Mouse (Mus musculus): ENCODE results near the gene Thumpd2. TPM values are rescaled to one million over a fixed set of nuclear protein-coding genes. Genes with fewer than 3 reads are reported as not detected.

The Thumpd2 gene
- polyA plus RNA-seq, 1 experiment from 2014 or later, result 17.9 TPM

GRCm38 (mm10) chr17:81056035-81056434, 8.8 kb downstream of the Thumpd2 start:
- H3K36me3 ChIP-seq, result peaks cover 27% of the 10 kb centered on the region
- no peaks in the 10 kb centered on the region for H3K4me1 ChIP-seq
- H3K9me3 ChIP-seq, result no peaks in the 10 kb centered on the region
- no peaks in the 10 kb centered on the region for H3K27me3 ChIP-seq
- ATAC-seq (ENCODE audit: insufficient number of reproducible peaks, insufficient read depth, low FRiP score, low TSS enrichment), result no peak
- no peak overlapping the region for H3K9ac ChIP-seq
- H3K27ac ChIP-seq, result no peak overlapping the region
- no peak overlapping the region for H3K4me3 ChIP-seq
- no peak overlapping the region for H3K4me2 ChIP-seq (replicated peaks)
- 72% methylated on average over 3 of the region's 3 CpGs for WGBS

DNA sequence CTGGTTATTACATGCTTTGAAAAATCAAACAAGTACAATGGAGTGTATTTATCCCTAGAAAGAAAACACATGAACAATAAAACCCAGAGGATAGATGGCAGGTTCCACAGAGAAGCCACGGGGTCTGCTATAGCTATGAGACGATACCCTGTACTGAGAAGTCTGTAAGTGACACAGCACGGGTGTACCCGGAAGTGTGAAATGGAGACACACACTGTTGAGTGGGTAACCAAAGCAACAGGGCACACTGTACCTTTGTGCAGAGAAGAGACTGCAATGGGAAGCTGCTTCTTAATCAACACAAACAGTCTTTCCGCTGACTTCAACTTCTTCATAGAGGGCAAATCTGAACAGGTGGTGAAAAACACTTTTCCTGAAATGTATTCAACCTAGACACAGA, 9.4 kb downstream of the Thumpd2 start:
- Histone ChIP-seq H3K4me1 (no peaks in the 10 kb centered on the region), H3K9ac (no peak overlapping the region), H3K4me3 (no peak overlapping the region), H3K36me3 (peaks cover 27% of the 10 kb centered on the region), H3K27ac (no peak overlapping the region), H3K27me3 (no peaks in the 10 kb centered on the region), H3K4me2 (replicated peaks) (no peak overlapping the region), H3K9me3 (no peaks in the 10 kb centered on the region)
- WGBS, result 92% methylated on average over 5 of the region's 5 CpGs
- ATAC-seq (ENCODE audit: insufficient number of reproducible peaks, insufficient read depth, low FRiP score, low TSS enrichment), result no peak

DNA sequence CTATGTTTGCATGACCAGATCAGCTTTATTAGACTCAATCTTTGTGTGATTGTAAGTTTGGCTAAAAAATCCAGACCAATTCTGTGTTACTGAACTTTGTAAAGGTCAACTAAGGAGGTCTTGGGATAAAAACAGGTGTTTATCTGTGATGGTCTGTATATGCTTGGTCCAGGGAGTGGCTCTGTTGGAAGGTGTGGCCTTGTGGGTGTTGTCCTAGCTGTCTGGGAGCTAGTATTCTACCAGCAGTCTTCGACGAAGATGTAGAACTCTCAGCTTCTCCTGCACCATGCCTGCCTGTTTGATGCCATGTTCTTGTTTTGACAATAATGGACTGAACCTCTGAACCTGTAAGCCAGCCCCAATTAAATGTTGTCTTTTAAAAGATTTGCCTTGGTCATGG, 11.6 kb downstream of the Thumpd2 start:
- WGBS, result 97% methylated on average over 2 of the region's 2 CpGs
- peaks cover 40% of the 10 kb centered on the region for H3K36me3 ChIP-seq

GRCm38 (mm10) chr17:81047930-81048564, 16.8 kb downstream of the Thumpd2 start:
- Histone ChIP-seq H3K9me3 (no peaks in the 10 kb centered on the region), H3K4me1 (peaks cover 7% of the 10 kb centered on the region), H3K36me3 (peaks cover 39% of the 10 kb centered on the region), H3K27me3 (no peaks in the 10 kb centered on the region), H3K9ac (no peak overlapping the region), H3K27ac (0 out of 2 replicates have a peak overlapping the region, but pooled peaks have one; percentile 1), H3K4me3 (no peak overlapping the region), H3K4me2 (replicated peaks) (no peak overlapping the region)
- 50% methylated on average over 7 of the region's 7 CpGs for WGBS
- no peak for ATAC-seq (ENCODE audit: insufficient number of reproducible peaks, insufficient read depth, low FRiP score, low TSS enrichment)

More for the DNA sequence above, 11.6 kb downstream of the Thumpd2 start:
- ATAC-seq (ENCODE audit: insufficient number of reproducible peaks, insufficient read depth, low FRiP score, low TSS enrichment), result no peak
- H3K27me3 ChIP-seq, result no peaks in the 10 kb centered on the region
- no peak overlapping the region for H3K27ac ChIP-seq
- peaks cover 4% of the 10 kb centered on the region for H3K4me1 ChIP-seq
- H3K9ac ChIP-seq, result no peak overlapping the region
- no peaks in the 10 kb centered on the region for H3K9me3 ChIP-seq
- H3K4me3 ChIP-seq, result no peak overlapping the region
- no peak overlapping the region for H3K4me2 ChIP-seq (replicated peaks)

GRCm38 (mm10) chr17:81045525-81046150, 19.2 kb downstream of the Thumpd2 start:
- Histone ChIP-seq H3K36me3 (peaks cover 42% of the 10 kb centered on the region), H3K4me2 (replicated peaks) (no peak overlapping the region), H3K9me3 (no peaks in the 10 kb centered on the region), H3K4me3 (no peak overlapping the region), H3K27ac (no peak overlapping the region), H3K27me3 (no peaks in the 10 kb centered on the region), H3K9ac (no peak overlapping the region), H3K4me1 (peaks cover 7% of the 10 kb centered on the region)
- ATAC-seq (ENCODE audit: insufficient number of reproducible peaks, insufficient read depth, low FRiP score, low TSS enrichment), result no peak
- 89% methylated on average over 9 of the region's 9 CpGs for WGBS

DNA sequence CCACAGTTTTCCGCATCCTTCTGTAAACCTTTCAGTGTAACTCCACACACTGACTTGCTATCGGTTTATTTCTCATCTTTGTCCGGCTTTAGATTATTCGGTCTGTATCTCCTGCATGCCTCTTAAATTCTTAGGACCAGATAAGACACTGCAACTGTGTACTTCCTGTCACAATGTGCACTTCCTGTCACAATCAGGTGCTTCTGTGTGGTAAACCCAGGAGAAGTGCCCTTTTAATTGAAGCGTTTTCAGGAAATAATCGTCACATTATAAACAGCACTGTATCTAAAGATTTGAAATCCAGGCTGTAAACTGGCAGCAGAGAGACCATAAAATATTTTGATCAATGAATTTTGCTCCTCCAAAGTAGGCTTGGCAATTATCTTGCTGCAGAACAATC, 19.8 kb downstream of the Thumpd2 start:
- peaks cover 42% of the 10 kb centered on the region for H3K36me3 ChIP-seq

GRCm38 (mm10) chr17:81044356-81044755, 20.5 kb downstream of the Thumpd2 start:
- H3K36me3 ChIP-seq, result peaks cover 42% of the 10 kb centered on the region
- H3K4me1 ChIP-seq, result peaks cover 7% of the 10 kb centered on the region
- WGBS, result 83% methylated on average over 3 of the region's 3 CpGs
- ATAC-seq (ENCODE audit: insufficient number of reproducible peaks, insufficient read depth, low FRiP score, low TSS enrichment), result no peak
- H3K27ac ChIP-seq, result no peak overlapping the region
- H3K9ac ChIP-seq, result no peak overlapping the region
- no peak overlapping the region for H3K4me2 ChIP-seq (replicated peaks)
- H3K4me3 ChIP-seq, result no peak overlapping the region
- H3K27me3 ChIP-seq, result no peaks in the 10 kb centered on the region
- no peaks in the 10 kb centered on the region for H3K9me3 ChIP-seq

More for the DNA sequence above, 19.8 kb downstream of the Thumpd2 start:
- no peak for ATAC-seq (ENCODE audit: insufficient number of reproducible peaks, insufficient read depth, low FRiP score, low TSS enrichment)
- Histone ChIP-seq H3K27ac (no peak overlapping the region), H3K9me3 (no peaks in the 10 kb centered on the region), H3K4me2 (replicated peaks) (no peak overlapping the region), H3K27me3 (no peaks in the 10 kb centered on the region), H3K4me1 (peaks cover 7% of the 10 kb centered on the region), H3K4me3 (no peak overlapping the region), H3K9ac (no peak overlapping the region)
- 94% methylated on average over 6 of the region's 6 CpGs for WGBS

DNA sequence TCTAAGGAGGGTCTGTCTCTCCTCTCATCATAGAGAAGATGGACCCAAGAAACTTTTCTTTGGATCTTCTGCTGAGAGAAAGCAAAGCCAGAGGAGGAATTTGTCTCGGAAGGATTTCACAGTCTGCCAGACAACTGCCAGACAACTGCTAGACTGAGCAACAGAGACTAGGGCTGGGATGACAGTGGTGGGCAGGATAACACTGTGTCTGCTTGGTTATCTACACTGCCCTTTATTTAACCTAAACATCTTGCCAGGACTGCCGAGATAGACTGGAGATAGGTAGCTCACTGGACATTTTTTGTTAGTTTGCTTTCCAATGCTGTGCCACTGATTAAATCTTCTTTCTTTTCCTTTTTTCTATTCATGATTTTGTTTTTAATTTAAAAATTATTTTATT, 23.2 kb downstream of the Thumpd2 start:
- peaks cover 58% of the 10 kb centered on the region for H3K36me3 ChIP-seq
- no peak overlapping the region for H3K4me2 ChIP-seq (replicated peaks)
- no peak overlapping the region for H3K4me3 ChIP-seq
- 90% methylated on average over 2 of the region's 2 CpGs for WGBS
- H3K9ac ChIP-seq, result no peak overlapping the region
- H3K27ac ChIP-seq, result no peak overlapping the region
- no peaks in the 10 kb centered on the region for H3K4me1 ChIP-seq
- ATAC-seq (ENCODE audit: insufficient number of reproducible peaks, insufficient read depth, low FRiP score, low TSS enrichment), result no peak
- H3K9me3 ChIP-seq, result no peaks in the 10 kb centered on the region
- no peaks in the 10 kb centered on the region for H3K27me3 ChIP-seq

DNA sequence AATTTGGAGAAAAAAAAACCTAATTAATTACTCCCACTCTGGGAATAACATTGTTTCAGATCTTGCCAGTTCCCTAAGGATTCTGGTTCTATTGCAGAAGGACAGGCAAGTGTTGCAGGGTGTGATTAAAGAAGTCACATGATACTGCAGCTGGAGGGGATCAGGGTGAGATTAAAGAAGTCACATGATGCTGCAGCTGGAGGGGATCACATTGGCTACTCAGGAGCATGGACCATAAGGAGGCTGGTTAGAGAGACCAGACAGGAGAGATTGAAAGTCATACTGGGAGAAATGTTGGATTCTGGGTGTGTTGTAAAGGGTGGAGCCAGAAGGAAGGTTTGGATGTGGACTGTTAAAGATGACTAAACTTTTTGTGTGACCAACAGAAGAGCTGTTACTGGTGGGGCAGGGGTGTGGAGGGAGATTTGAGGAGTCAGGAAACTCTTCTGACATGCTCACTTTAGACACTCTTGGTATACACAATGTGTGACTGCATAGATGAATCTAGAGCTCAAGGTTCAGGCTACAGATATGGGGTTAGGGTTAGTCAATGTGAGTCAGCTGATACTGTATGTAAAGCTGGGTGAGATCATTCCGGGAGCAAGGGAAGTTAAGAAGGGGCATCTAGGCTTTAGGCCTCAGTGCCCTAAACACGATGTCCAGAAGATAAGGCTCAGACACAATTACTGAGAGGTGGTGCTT, 26.0 kb downstream of the Thumpd2 start:
- Histone ChIP-seq H3K9ac (no peak overlapping the region), H3K4me1 (no peaks in the 10 kb centered on the region), H3K9me3 (no peaks in the 10 kb centered on the region), H3K4me3 (no peak overlapping the region), H3K27me3 (no peaks in the 10 kb centered on the region), H3K27ac (no peak overlapping the region), H3K4me2 (replicated peaks) (no peak overlapping the region), H3K36me3 (peaks cover 71% of the 10 kb centered on the region)
- no peak for ATAC-seq (ENCODE audit: insufficient number of reproducible peaks, insufficient read depth, low FRiP score, low TSS enrichment)
- 89% methylated on average over 2 of the region's 2 CpGs for WGBS

DNA sequence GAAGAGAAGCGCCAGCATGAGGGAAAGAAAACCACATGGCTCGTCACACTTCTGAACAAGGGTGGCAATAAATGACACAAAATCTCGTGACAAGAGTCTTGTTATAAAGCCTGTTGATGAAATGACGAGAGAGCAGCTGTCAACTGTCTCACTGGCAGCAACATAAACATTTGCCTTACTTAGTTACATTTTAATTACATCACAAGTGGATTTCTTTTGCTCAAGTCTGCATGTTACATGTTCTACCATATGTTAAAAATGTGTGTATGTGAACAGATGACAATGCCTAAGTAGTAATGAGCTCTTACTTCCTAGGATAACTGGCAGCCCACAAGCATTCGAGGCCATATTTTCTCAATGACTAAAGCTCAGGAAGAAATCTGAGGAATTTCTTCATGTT, 29.5 kb downstream of the Thumpd2 start:
- H3K36me3 ChIP-seq, result peaks cover 61% of the 10 kb centered on the region

DNA sequence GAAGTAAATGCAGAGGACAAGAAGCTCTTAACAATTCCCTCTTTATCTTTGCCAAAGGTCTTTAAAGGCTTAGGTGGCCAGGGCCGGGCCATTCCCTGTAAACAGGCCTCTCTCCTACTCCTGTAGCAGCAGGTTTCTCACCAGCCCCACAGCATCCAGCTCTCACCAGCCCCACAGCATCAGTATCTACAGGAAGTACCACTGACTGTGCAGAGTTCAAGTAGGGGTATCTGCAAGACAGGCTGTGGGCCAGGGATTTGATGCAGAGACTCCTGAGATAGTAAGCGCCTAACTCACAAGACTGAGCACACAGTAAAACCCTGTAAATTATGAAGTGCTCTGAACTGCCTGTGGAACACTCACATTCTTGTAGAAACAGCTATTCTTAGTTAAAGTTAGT, 31.9 kb downstream of the Thumpd2 start:
- H3K9me3 ChIP-seq, result no peaks in the 10 kb centered on the region
- H3K9ac ChIP-seq, result no peak overlapping the region
- H3K36me3 ChIP-seq, result peaks cover 49% of the 10 kb centered on the region
- no peak overlapping the region for H3K4me3 ChIP-seq
- no peak for ATAC-seq (ENCODE audit: insufficient number of reproducible peaks, insufficient read depth, low FRiP score, low TSS enrichment)
- 68% methylated on average over 2 of the region's 2 CpGs for WGBS
- H3K4me2 ChIP-seq (replicated peaks), result no peak overlapping the region
- H3K27ac ChIP-seq, result no peak overlapping the region
- no peaks in the 10 kb centered on the region for H3K4me1 ChIP-seq
- H3K27me3 ChIP-seq, result no peaks in the 10 kb centered on the region

More for the DNA sequence above, 29.5 kb downstream of the Thumpd2 start:
- H3K4me3 ChIP-seq, result no peak overlapping the region
- no peak overlapping the region for H3K27ac ChIP-seq
- no peak for ATAC-seq (ENCODE audit: insufficient number of reproducible peaks, insufficient read depth, low FRiP score, low TSS enrichment)
- H3K4me1 ChIP-seq, result no peaks in the 10 kb centered on the region
- no peaks in the 10 kb centered on the region for H3K27me3 ChIP-seq
- H3K4me2 ChIP-seq (replicated peaks), result no peak overlapping the region
- WGBS, result 82% methylated on average over 5 of the region's 5 CpGs
- no peaks in the 10 kb centered on the region for H3K9me3 ChIP-seq
- no peak overlapping the region for H3K9ac ChIP-seq

All from embryonic facial prominence, embryonic 12.5 days (tissue).